10 mouse cellular contexts compared by ENCODE assay signal in the genomic region with DNA sequence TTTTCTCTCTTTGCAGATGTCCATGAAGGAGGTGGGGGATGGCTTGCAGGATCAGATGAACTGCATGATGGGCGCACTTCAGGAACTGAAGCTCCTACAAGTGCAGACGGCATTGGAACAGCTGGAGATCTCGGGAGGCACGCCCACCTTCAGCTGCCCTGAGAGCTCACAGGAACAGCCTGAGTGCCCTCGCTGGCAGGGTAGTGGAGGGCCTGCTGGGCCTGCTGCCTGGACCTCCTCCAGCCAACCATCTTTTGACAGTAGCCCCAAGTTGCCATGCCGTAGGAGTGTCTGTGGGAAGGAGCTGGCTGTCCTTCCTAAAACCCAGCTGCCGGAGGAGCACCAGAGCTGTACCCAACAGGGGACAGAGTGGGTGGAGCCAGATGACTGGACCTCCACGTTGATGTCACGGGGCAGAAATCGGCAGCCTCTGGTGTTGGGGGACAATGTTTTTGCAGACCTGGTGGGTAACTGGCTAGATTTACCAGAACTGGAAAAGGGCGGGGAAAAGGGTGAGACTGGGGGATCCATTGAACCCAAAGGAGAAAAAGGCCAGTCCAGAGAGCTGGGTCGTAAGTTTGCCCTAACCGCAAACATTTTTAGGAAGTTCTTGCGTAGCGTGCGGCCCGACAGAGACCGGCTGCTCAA. TPM values are rescaled to one million over a fixed set of nuclear protein-coding genes. Genes with fewer than 3 reads are reported as not detected.
DNase-seq lines count a peak whose midpoint lies in the region; ATAC-seq and TF ChIP-seq lines count a peak whose summit lies in the region.
"Had no signal": no experiment of that assay in that cellular context is flagged by ENCODE, and none has a peak within 500 bp of the region (broad histone marks: within the 10 kb centered on the region; RNA-seq: fewer than 3 reads in every experiment).

No protein-coding gene starts in this region.

- no peaks in the 10 kb centered on the region for H3K36me3 ChIP-seq in hindbrain, embryonic 15.5 days
- H3K36me3 ChIP-seq in hindbrain, embryonic 14.5 days (replicated peaks; ENCODE audit: control insufficient read depth, insufficient read depth), result no peaks in the 10 kb centered on the region; the same call in 1 of the 2 replicates
- H3K36me3 ChIP-seq in E14TG2a.4 (ENCODE audit: insufficient read depth, low read length), result peaks cover 13% of the 10 kb centered on the region

- TF ChIP-seq CTCF in E14TG2a.4 (conservative IDR thresholded peaks at IDR 0.05; ENCODE audit: low read length), result no peak

- no peak overlapping the region for H3K4me3 ChIP-seq in hindbrain, embryonic 15.5 days
- no peak overlapping the region for H3K4me3 ChIP-seq in hindbrain, embryonic 14.5 days (replicated peaks; ENCODE audit: low read length)
- peak overlapping the region; percentile 37 for H3K4me3 ChIP-seq in E14TG2a.4 (replicated peaks; ENCODE audit: low read length)

- H3K27me3 ChIP-seq in hindbrain, embryonic 15.5 days, result no peaks in the 10 kb centered on the region
- H3K27me3 ChIP-seq in hindbrain, embryonic 14.5 days (ENCODE audit: control insufficient read depth, insufficient read depth, low read length), result no peaks in the 10 kb centered on the region
- peaks cover 5% of the 10 kb centered on the region; the same call in 1 of the 2 replicates for H3K27me3 ChIP-seq in E14TG2a.4 (ENCODE audit: insufficient read depth, low read length)

- 0 out of 2 replicates have a peak overlapping the region, but pooled peaks have one; percentile 24 for H3K27ac ChIP-seq in hindbrain, embryonic 15.5 days (replicated peaks)
- no peak overlapping the region for H3K27ac ChIP-seq in hindbrain, embryonic 14.5 days

- peak; percentile 59 for DNase-seq in cerebellum, adult 9-11 months
- no peak for DNase-seq in cerebellum, postnatal 36 days
- DNase-seq in hindbrain, embryonic 14.5 days (ENCODE audit: low spot score), result no peak
- DNase-seq in gastrocnemius, postnatal 14 days, result peak; percentile 69
- DNase-seq in adrenal gland, adult 2 months, result no peak
- no peak for DNase-seq in layer of hippocampus, adult 18-20 months (ENCODE audit: low spot score in 2 of 2)
- DNase-seq: kidney, postnatal 36 days; lung, postnatal 14 days had no signal

- no peak overlapping the region for H3K4me2 ChIP-seq in hindbrain, embryonic 15.5 days
- no peak overlapping the region for H3K4me2 ChIP-seq in hindbrain, embryonic 14.5 days (replicated peaks)

- ATAC-seq in hindbrain, embryonic 15.5 days (ENCODE audit: low FRiP score, low read depth), result no peak
- no peak for ATAC-seq in hindbrain, embryonic 14.5 days (ENCODE audit: low FRiP score)

- peaks cover 24% of the 10 kb centered on the region for H3K4me1 ChIP-seq in hindbrain, embryonic 15.5 days (replicated peaks)
- H3K4me1 ChIP-seq in hindbrain, embryonic 14.5 days (replicated peaks; ENCODE audit: control insufficient read depth, insufficient read depth, low read length), result peaks cover 16% of the 10 kb centered on the region; the same call in 1 of the 2 replicates
- peaks cover 34% of the 10 kb centered on the region for H3K4me1 ChIP-seq in E14TG2a.4 (replicated peaks; ENCODE audit: low read depth, low read length)

- intact Hi-C loops in gastrocnemius, postnatal 14 days (cut with DNase I; ENCODE audit: low total_unique reads), result no loop called here

- H3K9ac ChIP-seq in hindbrain, embryonic 15.5 days, result no peak overlapping the region
- no peak overlapping the region for H3K9ac ChIP-seq in hindbrain, embryonic 14.5 days

- 62% methylated on average over 18 of the region's 18 CpGs for WGBS in hindbrain, embryonic 15.5 days
- WGBS in hindbrain, embryonic 14.5 days, result 61% methylated on average over 18 of the region's 18 CpGs

- no peaks in the 10 kb centered on the region for H3K9me3 ChIP-seq in hindbrain, embryonic 15.5 days
- H3K9me3 ChIP-seq in hindbrain, embryonic 14.5 days (ENCODE audit: control insufficient read depth, low read length), result no peaks in the 10 kb centered on the region
- no peaks in the 10 kb centered on the region for H3K9me3 ChIP-seq in E14TG2a.4 (ENCODE audit: low read length)

RNA-seq across cellular contexts. Expression of a gene that starts 12.1 kb away (rescaled TPM):
- 11.6 and 11.8 TPM in 2 replicates for polyA plus RNA-seq in hindbrain, embryonic 15.5 days (2015; fragmentation: Nextera tagmentation; extraction: Ambion mirVana)
- 4.6 and 5.5 TPM in 2 replicates for polyA plus RNA-seq in hindbrain, embryonic 14.5 days (2014; fragmentation: Nextera tagmentation; extraction: Ambion mirVana)
- 1 to 10 TPM; 5.7 to 8.8 TPM for total RNA-seq in gastrocnemius, postnatal 14 days (2021)
- 1 to 10 TPM; 1.3 to 3.6 TPM for total RNA-seq in adrenal gland, adult 2 months (2021)
- polyA plus RNA-seq in adrenal gland, adult 2 months (2012; rRNA removed), result 0.54 and 0.91 TPM in 2 replicates
- 10 to 100 TPM; 70.5 to 74.0 TPM for total RNA-seq in layer of hippocampus, adult 18-20 months (2021)

RNA-seq across cellular contexts. Expression of a gene that starts 29.1 kb away (rescaled TPM):
- polyA plus RNA-seq in hindbrain, embryonic 15.5 days (2015; fragmentation: Nextera tagmentation; extraction: Ambion mirVana), result 23.0 and 23.8 TPM in 2 replicates
- polyA plus RNA-seq in hindbrain, embryonic 14.5 days (2014; fragmentation: Nextera tagmentation; extraction: Ambion mirVana), result 21.6 and 23.1 TPM in 2 replicates
- 1 to 10 TPM; 6.7 to 7.6 TPM for total RNA-seq in gastrocnemius, postnatal 14 days (2021)
- total RNA-seq in adrenal gland, adult 2 months (2021), result 10 to 100 TPM; 16.9 to 17.0 TPM
- 25.4 and 26.4 TPM in 2 replicates for polyA plus RNA-seq in adrenal gland, adult 2 months (2012; rRNA removed)
- 10 to 100 TPM; 12.0 to 13.5 TPM for total RNA-seq in layer of hippocampus, adult 18-20 months (2021)

Comparison
In these comparisons a context has a peak if more than half of its experiments do, and no peak if none do; other contexts are left out.
1. DNase-seq: peak in cerebellum, adult 9-11 months (single experiment) and gastrocnemius, postnatal 14 days (single experiment); none in cerebellum, postnatal 36 days (0 of 2), hindbrain, embryonic 14.5 days (single experiment), adrenal gland, adult 2 months (single experiment) and layer of hippocampus, adult 18-20 months (0 of 2).
2. RNA of a gene that starts 12.1 kb away (total RNA-seq): 70.5 to 74.0 TPM in layer of hippocampus, adult 18-20 months; 5.7 to 8.8 TPM in gastrocnemius, postnatal 14 days and 1.3 to 3.6 TPM in adrenal gland, adult 2 months; every median in the first group is over 4 times any median in the second.